Mouse (Mus musculus) bone marrow, adult 2 months (tissue): Measurements from ENCODE around the gene Celsr1.

Experiments used
- CTCF ChIP-seq: fragments of 200-500 bp; IDR thresholded peaks from 2 replicates; pipeline ENCODE4 v1.5.1; 2011; ENCODE audit warnings: low read length, control low read depth; ENCODE audit not compliant: control insufficient read depth, insufficient read depth
- POLR2A ChIP-seq: fragments of 200-500 bp; IDR thresholded peaks from 2 replicates; pipeline ENCODE4 v1.6.1; 2011; ENCODE audit warnings: low read depth, mild to moderate bottlenecking, control low read depth, low read length, borderline replicate concordance; ENCODE audit not compliant: control insufficient read depth

DNA sequence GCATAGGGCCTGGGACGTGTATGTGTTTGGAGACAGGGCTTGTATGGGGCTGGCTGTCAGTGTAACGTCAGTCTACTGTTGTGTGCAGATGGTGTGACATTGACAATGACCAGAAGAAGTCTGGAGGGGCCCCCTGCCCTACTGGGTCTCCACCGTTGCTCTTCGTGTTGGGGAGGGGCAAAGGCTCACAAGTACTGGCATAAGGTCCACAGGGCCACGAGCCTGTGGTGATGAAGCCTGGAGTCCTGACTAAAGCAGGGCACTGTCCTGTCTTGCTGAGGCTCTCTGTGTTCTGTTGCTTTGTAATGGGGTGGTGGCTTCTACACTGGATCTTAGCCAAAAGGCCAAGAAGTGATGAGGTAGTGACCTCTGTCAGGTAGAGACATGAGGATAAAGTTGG is 44.4 kb upstream of the Celsr1 start:
- TF ChIP-seq CTCF (no peak), POLR2A (no peak)
